ENCODE assay signal across 18 mouse cellular contexts in genomic region chr3:35106097-35106496, GRCm38 (mm10).
"Had no signal": no experiment of that assay in that cellular context is flagged by ENCODE, and none has a peak within 500 bp of the region (broad histone marks: within the 10 kb centered on the region; RNA-seq: fewer than 3 reads in every experiment).

No protein-coding gene starts in this region.

- H3K9me3 ChIP-seq: midbrain, embryonic 13.5 days; midbrain, embryonic 15.5 days; neural tube, embryonic 13.5 days; neural tube, embryonic 15.5 days had no signal

- H3K27ac ChIP-seq: midbrain, embryonic 13.5 days; midbrain, embryonic 15.5 days; neural tube, embryonic 15.5 days had no signal

- DNase-seq: lung, adult 18-20 months; lung, embryonic 14.5 days; lung, postnatal 10 days; lung, postnatal 4 days; retina, postnatal 1 day; right cerebral cortex, adult 18-20 months; right cerebral cortex, postnatal 25 days; right cerebral cortex, postnatal 4 days; spleen, adult 18-20 months; thymus, adult 18-20 months; thymus, postnatal 14 days; thymus, postnatal 36 days had no signal

- H3K4me3 ChIP-seq: midbrain, embryonic 13.5 days; midbrain, embryonic 15.5 days; myocyte; neural tube, embryonic 13.5 days; neural tube, embryonic 15.5 days had no signal

- H3K4me2 ChIP-seq: lung, embryonic 14.5 days; midbrain, embryonic 11.5 days; midbrain, embryonic 13.5 days; midbrain, embryonic 15.5 days; neural tube, embryonic 13.5 days; neural tube, embryonic 15.5 days had no signal

- H3K9ac ChIP-seq: lung, embryonic 14.5 days; midbrain, embryonic 13.5 days; midbrain, embryonic 15.5 days; neural tube, embryonic 13.5 days; neural tube, embryonic 15.5 days had no signal

- ATAC-seq: midbrain, embryonic 13.5 days; midbrain, embryonic 15.5 days had no signal

- H3K36me3 ChIP-seq: midbrain, embryonic 13.5 days; midbrain, embryonic 15.5 days; neural tube, embryonic 13.5 days; neural tube, embryonic 15.5 days had no signal
